In the genomic region with DNA sequence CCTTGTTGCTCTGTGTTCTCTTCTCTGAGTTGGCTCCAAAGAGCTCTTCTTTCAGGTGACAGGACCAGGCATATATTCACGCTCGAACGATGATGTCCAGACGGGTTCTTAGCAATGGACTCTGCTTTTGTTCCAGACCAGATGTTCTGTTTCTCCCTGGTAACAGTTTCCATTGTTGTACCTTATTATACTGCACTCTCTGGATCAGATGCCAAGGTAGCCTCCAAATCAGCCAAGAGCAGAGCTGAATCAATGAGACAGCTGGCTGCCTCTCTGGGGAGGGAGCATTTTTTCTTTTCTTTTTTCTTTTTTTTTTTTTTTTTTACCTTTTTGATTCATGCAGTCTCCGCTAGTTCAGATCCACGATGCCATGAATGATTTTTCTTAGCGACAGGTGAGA, we compare ENCODE assay signal across 14 mouse cellular contexts. TPM values are rescaled to one million over a fixed set of nuclear protein-coding genes. Genes with fewer than 3 reads are reported as not detected.
A peak's percentile ranks its signal among the peaks of the same experiment; 100 is the strongest.
DNase-seq lines count a peak whose midpoint lies in the region; ATAC-seq lines count a peak whose summit lies in the region.
"Had no signal": no experiment of that assay in that cellular context is flagged by ENCODE, and none has a peak within 500 bp of the region (broad histone marks: within the 10 kb centered on the region; RNA-seq: fewer than 3 reads in every experiment).

No protein-coding gene starts in this region.

- 0 out of 2 replicates have a peak, but pooled peaks cover 3% of the 10 kb centered on the region for H3K4me1 ChIP-seq in neural tube, embryonic 11.5 days (ENCODE audit: control insufficient read depth, insufficient read depth, low read length)
- H3K4me1 ChIP-seq in hindbrain, embryonic 10.5 days (replicated peaks): peaks cover 20% of the 10 kb centered on the region
- H3K4me1 ChIP-seq in midbrain, embryonic 12.5 days: peaks cover 16% of the 10 kb centered on the region
- no peaks in the 10 kb centered on the region for H3K4me1 ChIP-seq in liver, embryonic 11.5 days (replicated peaks; ENCODE audit: control insufficient read depth, insufficient read depth, low read length)
- H3K4me1 ChIP-seq: embryonic facial prominence, embryonic 15.5 days; intestine, embryonic 15.5 days; limb, embryonic 15.5 days had no signal

- DNase-seq in neural tube, embryonic 11.5 days (ENCODE audit: low spot score): no peak
- DNase-seq in neural tube, embryonic 10.5 days (ENCODE audit: extremely low spot score, low spot score): no peak
- DNase-seq in hindbrain, embryonic 10.5 days (ENCODE audit: low spot score): peak; percentile 25
- no peak for DNase-seq in liver, embryonic 11.5 days (ENCODE audit: low spot score)
- DNase-seq in adrenal gland, adult 2 months: no peak
- no peak for DNase-seq in kidney, postnatal 14 days
- DNase-seq: cerebellum, adult 11 months; kidney, postnatal 36 days had no signal

- no peak overlapping the region for H3K9ac ChIP-seq in neural tube, embryonic 11.5 days (ENCODE audit: low read length)
- no peak overlapping the region for H3K9ac ChIP-seq in midbrain, embryonic 12.5 days (replicated peaks)
- H3K9ac ChIP-seq in liver, embryonic 11.5 days (ENCODE audit: low read depth, low read length): no peak overlapping the region
- H3K9ac ChIP-seq: embryonic facial prominence, embryonic 15.5 days; intestine, embryonic 15.5 days; limb, embryonic 15.5 days had no signal

- no peak overlapping the region for H3K27ac ChIP-seq in neural tube, embryonic 11.5 days (ENCODE audit: low read depth, low read length)
- H3K27ac ChIP-seq in hindbrain, embryonic 10.5 days: peak overlapping the region; percentile 72
- H3K27ac ChIP-seq in midbrain, embryonic 12.5 days (replicated peaks): 0 out of 2 replicates have a peak overlapping the region, but pooled peaks have one; percentile 30
- no peak overlapping the region for H3K27ac ChIP-seq in liver, embryonic 11.5 days (ENCODE audit: low read depth, low read length)
- H3K27ac ChIP-seq: embryonic facial prominence, embryonic 15.5 days; intestine, embryonic 15.5 days; limb, embryonic 15.5 days had no signal

- peak; percentile 47; the same call in 1 of the 2 replicates for ATAC-seq in neural tube, embryonic 11.5 days (ENCODE audit: insufficient read depth, low FRiP score, low TSS enrichment)
- ATAC-seq in midbrain, embryonic 12.5 days (ENCODE audit: low FRiP score, low read depth): peak; percentile 73
- ATAC-seq in liver, embryonic 11.5 days (replicated peaks; ENCODE audit: low FRiP score): no peak
- ATAC-seq in megakaryocyte progenitor cell, adult 5-6 weeks (replicated peaks; ENCODE audit: poor library complexity): no peak
- ATAC-seq: CD4-positive, CD25-positive, alpha-beta regulatory T cell, adult 4 months; intestine, embryonic 15.5 days had no signal

- no peak overlapping the region for H3K4me2 ChIP-seq in neural tube, embryonic 11.5 days (ENCODE audit: low read depth)
- H3K4me2 ChIP-seq in midbrain, embryonic 12.5 days (replicated peaks): no peak overlapping the region
- no peak overlapping the region for H3K4me2 ChIP-seq in liver, embryonic 11.5 days
- H3K4me2 ChIP-seq: embryonic facial prominence, embryonic 15.5 days; intestine, embryonic 15.5 days; limb, embryonic 15.5 days had no signal

- no peaks in the 10 kb centered on the region for H3K9me3 ChIP-seq in neural tube, embryonic 11.5 days (ENCODE audit: control insufficient read depth, low read length)
- H3K9me3 ChIP-seq in hindbrain, embryonic 10.5 days: no peaks in the 10 kb centered on the region
- no peaks in the 10 kb centered on the region for H3K9me3 ChIP-seq in midbrain, embryonic 12.5 days
- H3K9me3 ChIP-seq in liver, embryonic 11.5 days (ENCODE audit: control insufficient read depth, low read length): no peaks in the 10 kb centered on the region
- H3K9me3 ChIP-seq: embryonic facial prominence, embryonic 15.5 days; intestine, embryonic 15.5 days; limb, embryonic 15.5 days had no signal

- no peak overlapping the region for H3K4me3 ChIP-seq in neural tube, embryonic 11.5 days (ENCODE audit: low read depth, low read length)
- no peak overlapping the region for H3K4me3 ChIP-seq in hindbrain, embryonic 10.5 days
- H3K4me3 ChIP-seq in midbrain, embryonic 12.5 days: no peak overlapping the region
- no peak overlapping the region for H3K4me3 ChIP-seq in liver, embryonic 11.5 days (ENCODE audit: low read depth, low read length)
- H3K4me3 ChIP-seq: embryonic facial prominence, embryonic 15.5 days; intestine, embryonic 15.5 days; limb, embryonic 15.5 days had no signal

- no peaks in the 10 kb centered on the region for H3K27me3 ChIP-seq in neural tube, embryonic 11.5 days (ENCODE audit: control insufficient read depth, insufficient read depth, low read length)
- H3K27me3 ChIP-seq in hindbrain, embryonic 10.5 days (ENCODE audit: insufficient read depth, poor library complexity, severe bottlenecking): no peaks in the 10 kb centered on the region
- H3K27me3 ChIP-seq in midbrain, embryonic 12.5 days: no peaks in the 10 kb centered on the region
- no peaks in the 10 kb centered on the region for H3K27me3 ChIP-seq in liver, embryonic 11.5 days (replicated peaks; ENCODE audit: control insufficient read depth, insufficient read depth, low read length)
- H3K27me3 ChIP-seq: embryonic facial prominence, embryonic 15.5 days; intestine, embryonic 15.5 days; limb, embryonic 15.5 days had no signal

- 59% methylated on average over 7 of the region's 7 CpGs for WGBS in neural tube, embryonic 11.5 days
- 40% methylated on average over 7 of the region's 7 CpGs for WGBS in hindbrain, embryonic 10.5 days
- WGBS in midbrain, embryonic 12.5 days: 37% methylated on average over 7 of the region's 7 CpGs
- 85% methylated on average over 7 of the region's 7 CpGs for WGBS in liver, embryonic 11.5 days

- no peaks in the 10 kb centered on the region for H3K36me3 ChIP-seq in neural tube, embryonic 11.5 days (ENCODE audit: control insufficient read depth, insufficient read depth, low read length)
- H3K36me3 ChIP-seq in hindbrain, embryonic 10.5 days: no peaks in the 10 kb centered on the region
- H3K36me3 ChIP-seq in midbrain, embryonic 12.5 days: no peaks in the 10 kb centered on the region
- no peaks in the 10 kb centered on the region for H3K36me3 ChIP-seq in liver, embryonic 11.5 days (ENCODE audit: control insufficient read depth, insufficient read depth, low read length)
- H3K36me3 ChIP-seq: embryonic facial prominence, embryonic 15.5 days; intestine, embryonic 15.5 days; limb, embryonic 15.5 days had no signal

RNA-seq across cellular contexts. Expression of gene Nxph1, which starts 50.9 kb away (rescaled TPM):
- 9.4 and 9.7 TPM in 2 replicates for polyA plus RNA-seq in neural tube, embryonic 11.5 days (2014; fragmentation: Nextera tagmentation; extraction: Ambion mirVana)
- polyA plus RNA-seq in hindbrain, embryonic 10.5 days (2016; fragmentation: Nextera tagmentation; extraction: Ambion mirVana): 1.1 and 3.4 TPM in 2 replicates
- 15.7 and 16.5 TPM in 2 replicates for polyA plus RNA-seq in midbrain, embryonic 12.5 days (2016; fragmentation: Nextera tagmentation; extraction: Ambion mirVana)
- 0.22 TPM in 1 of 2 replicates, not detected in the other for polyA plus RNA-seq in liver, embryonic 11.5 days (2014; fragmentation: Nextera tagmentation; extraction: Ambion mirVana)
- total RNA-seq in megakaryocyte progenitor cell, adult 5-6 weeks (2015): not detected in 2 replicates
- 0.24 TPM in 1 of 2 replicates, not detected in the other for total RNA-seq in megakaryocyte progenitor cell, adult 5-6 weeks (2017)
- total RNA-seq in adrenal gland, adult 2 months (2021): under 1 TPM in 1 of 2 experiments, not detected in 1; 0.52 TPM
- 0.39 and 0.70 TPM in 2 replicates for polyA plus RNA-seq in adrenal gland, adult 2 months (2012; rRNA removed)
- polyA plus RNA-seq: CD4-positive, CD25-positive, alpha-beta regulatory T cell, adult 4 months had no signal

Comparison
In these comparisons a context has a peak if more than half of its experiments do, and no peak if none do; other contexts are left out.
1. ATAC-seq: peak in neural tube, embryonic 11.5 days (single experiment) and midbrain, embryonic 12.5 days (single experiment); none in liver, embryonic 11.5 days (single experiment) and megakaryocyte progenitor cell, adult 5-6 weeks (single experiment).
2. H3K27ac ChIP-seq: peak in hindbrain, embryonic 10.5 days (single experiment) and midbrain, embryonic 12.5 days (single experiment); none in neural tube, embryonic 11.5 days (single experiment) and liver, embryonic 11.5 days (single experiment).